Mouse (Mus musculus) heart, adult 9 months (tissue): Measurements from ENCODE around the gene Ifna6.
A peak's percentile ranks its signal among the peaks of the same experiment; 100 is the strongest.
"Not testable (repeated sequence)": the region's sequence is repeated elsewhere in the genome, so short reads cannot be mapped to it uniquely, and the experiment has no call there.

ENCODE experiments used
- DNase-seq, 2 experiments: peaks; one replicate each; pipeline ENCODE4 v3.0.0; 2022; ENCODE audit warnings: low spot score in 2 of 2

Gene Ifna6

GRCm38 (mm10) chr4:88827116-88827515, at the start of gene Ifna6:
TSS of gene Ifna6 (plus strand) at chr4:88827416.
- not testable (repeated sequence) for DNase-seq

- not testable (repeated sequence) for DNase-seq
Measured at GRCm38 (mm10) chr4:88779550-88779949, 47.7 kb upstream of the Ifna6 start, which contains the start of gene Gm13272. TSS of gene Gm13272 (plus strand) at chr4:88779850.

GRCm38 (mm10) chr4:88780320-88780719, 46.9 kb upstream of the Ifna6 start:
- DNase-seq = not testable (repeated sequence)

- not testable (repeated sequence) for DNase-seq
Measured at GRCm38 (mm10) chr4:88781831-88782230, 45.4 kb upstream of the Ifna6 start, which contains the start of gene Ifnz. TSS of gene Ifnz (plus strand) at chr4:88782131.

GRCm38 (mm10) chr4:88782335-88782734, 44.9 kb upstream of the Ifna6 start:
- not testable (repeated sequence) for DNase-seq

- not testable (repeated sequence) for DNase-seq
Measured at GRCm38 (mm10) chr4:88785409-88785808, 41.8 kb upstream of the Ifna6 start, which contains the start of gene Gm13276. TSS of gene Gm13276 (plus strand) at chr4:88785709.

- DNase-seq = peak; percentile 53 to 73
Measured at GRCm38 (mm10) chr4:88788402-88788801, 38.8 kb upstream of the Ifna6 start, which contains the start of gene Gm13277. TSS of gene Gm13277 (plus strand) at chr4:88788632.

GRCm38 (mm10) chr4:88791250-88791649, 36.0 kb upstream of the Ifna6 start, which contains the start of gene Gm13278:
TSS of gene Gm13278 (plus strand) at chr4:88791550.
- not testable (repeated sequence) for DNase-seq

- DNase-seq = peak; percentile 88 to 90
Measured at GRCm38 (mm10) chr4:88793936-88794675, 33.1 kb upstream of the Ifna6 start, which contains the start of gene Gm13275. TSS of gene Gm13275 (plus strand) at chr4:88794487.

- DNase-seq = not testable (repeated sequence)
Measured at GRCm38 (mm10) chr4:88797097-88797496, 30.1 kb upstream of the Ifna6 start, which contains the start of gene Gm13279. TSS of gene Gm13279 (plus strand) at chr4:88797397.

GRCm38 (mm10) chr4:88799365-88799764, 27.9 kb upstream of the Ifna6 start, which contains the start of gene Gm13285:
TSS of gene Gm13285 (plus strand) at chr4:88799665.
- not testable (repeated sequence) for DNase-seq

- DNase-seq = not testable (repeated sequence)
Measured at GRCm38 (mm10) chr4:88802954-88803353, 24.3 kb upstream of the Ifna6 start, which contains the start of gene Gm13287. TSS of gene Gm13287 (plus strand) at chr4:88803254.

- not testable (repeated sequence) for DNase-seq
Measured at GRCm38 (mm10) chr4:88805231-88805630, 22.0 kb upstream of the Ifna6 start, which contains the start of gene Gm13288. TSS of gene Gm13288 (plus strand) at chr4:88805531.

GRCm38 (mm10) chr4:88805761-88806160, 21.5 kb upstream of the Ifna6 start:
- DNase-seq = peak; percentile 34 to 35

GRCm38 (mm10) chr4:88815928-88816327, 11.3 kb upstream of the Ifna6 start, which contains the start of gene Ifna7:
TSS of gene Ifna7 (plus strand) at chr4:88816228.
- DNase-seq = no peak

GRCm38 (mm10) chr4:88819659-88820058, 7.6 kb upstream of the Ifna6 start, which contains the start of gene Ifna11:
TSS of gene Ifna11 (plus strand) at chr4:88819959.
- DNase-seq = no peak

GRCm38 (mm10) chr4:88822995-88823394, 4.2 kb upstream of the Ifna6 start:
- DNase-seq = no peak

GRCm38 (mm10) chr4:88830523-88830922, 3.3 kb downstream of the Ifna6 start:
- no peak for DNase-seq

- DNase-seq = not testable (repeated sequence)
Measured at GRCm38 (mm10) chr4:88835225-88835624, 8.0 kb downstream of the Ifna6 start, which contains the start of gene Ifna5. TSS of gene Ifna5 (plus strand) at chr4:88835525.

GRCm38 (mm10) chr4:88838828-88839227, 11.6 kb downstream of the Ifna6 start:
- no peak for DNase-seq

GRCm38 (mm10) chr4:88840058-88840457, 12.8 kb downstream of the Ifna6 start:
- DNase-seq = no peak

GRCm38 (mm10) chr4:88841438-88841911, 14.3 kb downstream of the Ifna6 start, which contains the start of gene Ifna4:
TSS of gene Ifna4 (plus strand) at chr4:88841861.
- no peak for DNase-seq
